Mouse (Mus musculus) MEL (cell line): ENCODE measurements around the gene Pon3. TPM values are rescaled to one million over a fixed set of nuclear protein-coding genes. Genes with fewer than 3 reads are reported as not detected.
A peak's percentile ranks its signal among the peaks of the same experiment; 100 is the strongest.

Experiments
- DNase-seq: peaks from one replicate; pipeline ENCODE4 v3.0.0; 2011; ENCODE audit warnings: low read depth, low spot score
- H3K27ac ChIP-seq: 2 replicates; pipeline ENCODE4 v1.5.1; 2012; ENCODE audit warnings: low read depth, mild to moderate bottlenecking, control low read depth, low read length, moderate library complexity; ENCODE audit not compliant: control insufficient read depth
- H3K27me3 ChIP-seq, 2 experiments: fragments of 150-350 bp in 1 of 2; sonication (generic) in 1 of 2; 2 replicates each; pipeline ENCODE4 v1.6.1; 2012; ENCODE audit warnings: low read length in 2 of 2, mild to moderate bottlenecking in 2 of 2, improper control_type of control experiment in 1 of 2, moderate library complexity in 1 of 2; ENCODE audit not compliant: insufficient read depth in 2 of 2, control insufficient read depth in 1 of 2
- H3K36me3 ChIP-seq, 2 experiments: 2 replicates each; pipeline ENCODE4 v1.6.1; 2012 to 2014; ENCODE audit warnings: low read length in 2 of 2, improper control_type of control experiment in 1 of 2, inconsistent platforms in 1 of 2, mild to moderate bottlenecking in 1 of 2; ENCODE audit not compliant: insufficient read depth in 2 of 2, control insufficient read depth in 1 of 2
- H3K4me1 ChIP-seq, 2 experiments: fragments of 150-350 bp in 1 of 2; sonication (generic) in 1 of 2; 2 replicates each; pipeline ENCODE4 v1.6.1; 2012; ENCODE audit warnings: low read length in 2 of 2, improper control_type of control experiment in 1 of 2, mild to moderate bottlenecking in 1 of 2; ENCODE audit not compliant: insufficient read depth in 2 of 2, control insufficient read depth in 1 of 2
- H3K4me3 ChIP-seq, 2 experiments: fragments of 150-350 bp in 1 of 2; sonication (generic) in 1 of 2; 2 replicates each; pipeline ENCODE4 v1.5.1; 2012; ENCODE audit warnings: low read depth in 2 of 2, low read length in 2 of 2, mild to moderate bottlenecking in 2 of 2, moderate library complexity in 2 of 2, control low read depth in 1 of 2, improper control_type of control experiment in 1 of 2; ENCODE audit not compliant: control insufficient read depth in 1 of 2, insufficient read depth in 1 of 2
- H3K79me2 ChIP-seq: 2 replicates; pipeline ENCODE4 v1.6.1; 2012; ENCODE audit warnings: mild to moderate bottlenecking, low read length, moderate library complexity; ENCODE audit not compliant: control insufficient read depth, poor library complexity, insufficient read depth
- H3K9ac ChIP-seq: 2 replicates; pipeline ENCODE4 v1.6.1; 2012; ENCODE audit warnings: low read depth, mild to moderate bottlenecking, control low read depth, low read length, moderate library complexity; ENCODE audit not compliant: control insufficient read depth, poor library complexity, severe bottlenecking
- H3K9me3 ChIP-seq: fragments of 150-350 bp; sonication (generic); replicated peaks from 2 replicates; pipeline ENCODE4 v1.6.1; 2012; ENCODE audit warnings: mild to moderate bottlenecking, low read length, improper control_type of control experiment, moderate library complexity; ENCODE audit not compliant: insufficient read depth
- BHLHE40 ChIP-seq: IDR thresholded peaks from 2 replicates; pipeline ENCODE4 v1.6.1; 2012; ENCODE audit warnings: low read depth, mild to moderate bottlenecking, inconsistent platforms, low read length, improper control_type of control experiment, borderline replicate concordance
- CHD2 ChIP-seq: IDR thresholded peaks from 2 replicates; pipeline ENCODE4 v1.6.1; 2011; ENCODE audit warnings: low read length, improper control_type of control experiment
- CTCF ChIP-seq, 3 experiments: IDR thresholded peaks in 2 of 3; conservative IDR thresholded peaks in 1 of 3; 2 replicates each; pipeline ENCODE4 v1.5.1; 2011 to 2012; ENCODE audit warnings: low read length in 3 of 3, low read depth in 2 of 3, mild to moderate bottlenecking in 2 of 3, improper control_type of control experiment in 1 of 3, inconsistent platforms in 1 of 3, mixed read lengths in 1 of 3, moderate library complexity in 1 of 3; ENCODE audit not compliant: control insufficient read depth in 1 of 3, insufficient read depth in 1 of 3, poor library complexity in 1 of 3, severe bottlenecking in 1 of 3
- EP300 ChIP-seq, 2 experiments: IDR thresholded peaks; 2 replicates each; pipeline ENCODE4 v1.6.1; 2011; ENCODE audit warnings: improper control_type of control experiment in 2 of 2, low read length in 2 of 2, low read depth in 1 of 2, mild to moderate bottlenecking in 1 of 2
- ETS1 ChIP-seq: IDR thresholded peaks from 2 replicates; pipeline ENCODE4 v1.6.1; 2012; ENCODE audit warnings: low read depth, mild to moderate bottlenecking, inconsistent platforms, low read length, improper control_type of control experiment, moderate library complexity
- GABPA ChIP-seq: IDR thresholded peaks from 2 replicates; pipeline ENCODE4 v1.6.1; 2012; ENCODE audit warnings: low read depth, mild to moderate bottlenecking, inconsistent platforms, low read length, improper control_type of control experiment, moderate library complexity
- GATA1 ChIP-seq: IDR thresholded peaks from 2 replicates; pipeline ENCODE4 v1.6.1; 2011; ENCODE audit warnings: low read depth, low read length, improper control_type of control experiment
- HCFC1 ChIP-seq: IDR thresholded peaks from 2 replicates; pipeline ENCODE4 v1.6.1; 2012; ENCODE audit warnings: low read depth, mild to moderate bottlenecking, inconsistent platforms, low read length, improper control_type of control experiment, moderate library complexity
- KAT2A ChIP-seq: conservative IDR thresholded peaks from 2 replicates; pipeline ENCODE4 v1.6.1; 2012; ENCODE audit warnings: low read depth, low read length, improper control_type of control experiment, inconsistent platforms
- MAFK ChIP-seq: IDR thresholded peaks from 2 replicates; pipeline ENCODE4 v1.6.1; 2011; ENCODE audit warnings: low read depth, mild to moderate bottlenecking, low read length, improper control_type of control experiment, borderline replicate concordance
- MAX ChIP-seq: IDR thresholded peaks from 2 replicates; pipeline ENCODE4 v1.6.1; 2011; ENCODE audit warnings: low read length, improper control_type of control experiment
- MAZ ChIP-seq: IDR thresholded peaks from 2 replicates; pipeline ENCODE4 v1.6.1; 2012; ENCODE audit warnings: low read depth, mild to moderate bottlenecking, inconsistent platforms, low read length, improper control_type of control experiment
- MEF2A ChIP-seq: IDR thresholded peaks from 2 replicates; pipeline ENCODE4 v1.6.1; 2014; ENCODE audit warnings: low read depth, mild to moderate bottlenecking, inconsistent platforms, low read length, improper control_type of control experiment; ENCODE audit not compliant: poor library complexity, insufficient replicate concordance, severe bottlenecking; ENCODE audit errors: extremely low read depth
- MYC ChIP-seq: IDR thresholded peaks from 2 replicates; pipeline ENCODE4 v1.6.1; 2011; ENCODE audit warnings: low read depth, mild to moderate bottlenecking, low read length, improper control_type of control experiment, moderate library complexity
- NELFE ChIP-seq: IDR thresholded peaks from 2 replicates; pipeline ENCODE4 v1.6.1; 2011; ENCODE audit warnings: low read depth, low read length, improper control_type of control experiment
- POLR2A ChIP-seq, 2 experiments: IDR thresholded peaks; 2 replicates each; pipeline ENCODE4 v1.6.1; 2011 to 2012; ENCODE audit warnings: low read length in 2 of 2, mild to moderate bottlenecking in 2 of 2, control low read depth in 1 of 2, improper control_type of control experiment in 1 of 2, low read depth in 1 of 2, moderate library complexity in 1 of 2; ENCODE audit not compliant: control insufficient read depth in 1 of 2, insufficient read depth in 1 of 2, poor library complexity in 1 of 2
- POLR2AphosphoS2 ChIP-seq: IDR thresholded peaks from 2 replicates; pipeline ENCODE4 v1.6.1; 2011; ENCODE audit warnings: low read length, improper control_type of control experiment
- RAD21 ChIP-seq: IDR thresholded peaks from 2 replicates; pipeline ENCODE4 v1.6.1; 2011; ENCODE audit warnings: mild to moderate bottlenecking, low read depth, low read length, improper control_type of control experiment
- TAL1 ChIP-seq: IDR thresholded peaks from 2 replicates; pipeline ENCODE4 v1.6.1; 2012; ENCODE audit warnings: mild to moderate bottlenecking, inconsistent platforms, low read length, moderate library complexity, mixed read lengths
- TCF12 ChIP-seq: IDR thresholded peaks from 2 replicates; pipeline ENCODE4 v1.6.1; 2014; ENCODE audit warnings: low read depth, mild to moderate bottlenecking, inconsistent platforms, low read length, improper control_type of control experiment, moderate library complexity
- UBTF ChIP-seq: IDR thresholded peaks from 2 replicates; pipeline ENCODE4 v1.6.1; 2012; ENCODE audit warnings: low read depth, mild to moderate bottlenecking, inconsistent platforms, low read length, improper control_type of control experiment, moderate library complexity, borderline replicate concordance; ENCODE audit not compliant: insufficient read depth
- USF1 ChIP-seq: IDR thresholded peaks from 2 replicates; pipeline ENCODE4 v1.6.1; 2014; ENCODE audit warnings: low read depth, mild to moderate bottlenecking, inconsistent platforms, low read length, improper control_type of control experiment, moderate library complexity
- USF2 ChIP-seq, 2 experiments: IDR thresholded peaks; 2 replicates each; pipeline ENCODE4 v1.6.1; 2011 to 2012; ENCODE audit warnings: improper control_type of control experiment in 2 of 2, low read length in 2 of 2, borderline replicate concordance in 1 of 2, inconsistent platforms in 1 of 2, low read depth in 1 of 2, mild to moderate bottlenecking in 1 of 2; ENCODE audit not compliant: insufficient read depth in 1 of 2
- ZC3H11A ChIP-seq: IDR thresholded peaks from 2 replicates; pipeline ENCODE4 v1.6.1; 2012; ENCODE audit warnings: low read depth, mild to moderate bottlenecking, inconsistent platforms, low read length, improper control_type of control experiment
- ZKSCAN1 ChIP-seq: IDR thresholded peaks from 2 replicates; pipeline ENCODE4 v1.6.1; 2012; ENCODE audit warnings: low read depth, mild to moderate bottlenecking, inconsistent platforms, low read length, improper control_type of control experiment, moderate library complexity
- ZMIZ1 ChIP-seq: IDR thresholded peaks from 2 replicates; pipeline ENCODE4 v1.6.1; 2012; ENCODE audit warnings: low read depth, mild to moderate bottlenecking, inconsistent platforms, low read length, improper control_type of control experiment, moderate library complexity
- ZNF384 ChIP-seq: IDR thresholded peaks from 2 replicates; pipeline ENCODE4 v1.6.1; 2012; ENCODE audit warnings: low read depth, mild to moderate bottlenecking, inconsistent platforms, low read length, improper control_type of control experiment
- polyA plus RNA-seq, 2 experiments: library from polyadenylated mRNA; stranded (reverse) in 1 of 2; unstranded in 1 of 2; fragments of >175 nt in 1 of 2; fragments of >200 nt in 1 of 2; gene quantifications; 2 replicates each; pipeline versions ENCODE4 v1.2.1 to v1.2.4; 2012; ENCODE audit warnings: low replicate concordance in 2 of 2, low read depth in 1 of 2; ENCODE audit not compliant: insufficient read length in 2 of 2, insufficient read depth in 1 of 2, missing spikeins in 1 of 2
- total RNA-seq: library from RNA; depleted of rRNA; stranded (reverse); fragments of 300-350 nt; gene quantifications from 2 replicates; pipeline ENCODE4 v1.2.3, GENCODE M21; 2012

The Pon3 gene
- total and polyA plus RNA-seq, 3 experiments, result 2.9 to 5.9 TPM; not detected in 1

DNA sequence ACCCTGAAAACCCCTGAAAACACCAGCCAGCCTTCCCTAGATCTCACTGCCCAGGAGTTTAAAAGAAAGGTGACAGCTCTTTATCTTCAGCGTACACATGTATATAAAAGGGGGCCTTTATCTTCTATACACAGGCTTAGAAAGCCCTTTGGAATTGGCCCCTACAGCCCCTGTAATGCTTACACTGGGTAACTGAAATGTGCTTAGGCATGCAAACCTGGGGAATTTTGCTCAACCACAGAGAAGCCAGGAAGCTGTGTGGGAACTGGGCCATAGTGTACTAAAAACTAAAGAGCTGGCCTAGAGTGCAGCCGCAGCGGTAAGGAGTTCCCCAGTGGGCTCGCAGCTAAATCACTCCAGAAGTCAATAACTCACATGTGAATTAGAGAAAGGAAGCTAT, 35.4 kb upstream of the Pon3 start (continued):
- peak; percentile 56; the same call in 1 of the 2 replicates for TF ChIP-seq BHLHE40
- TF ChIP-seq GATA1, result peak; percentile 90
- no peak for TF ChIP-seq USF2 (IDR thresholded peaks at IDR 0.05; ENCODE audit: borderline replicate concordance in 1 of 2, insufficient read depth in 1 of 2, low read depth in 1 of 2, low read length in 2 of 2)

GRCm38 (mm10) chr6:5287919-5288318, 31.8 kb upstream of the Pon3 start:
- peak; percentile 39 for DNase-seq
- H3K27ac ChIP-seq, result peak overlapping the region; percentile 80
- H3K9ac ChIP-seq, result no peak overlapping the region
- peaks cover 40 to 57% of the 10 kb centered on the region in 2 experiments for H3K4me1 ChIP-seq
- peaks cover 19 to 53% of the 10 kb centered on the region in 2 experiments for H3K36me3 ChIP-seq
- TF ChIP-seq GATA1 (peak; percentile 53), ETS1 (peak; percentile 57), MAFK (0 out of 2 replicates have a peak, but pooled peaks have one; percentile 8), HCFC1 (no peak), TCF12 (peak; percentile 73), EP300 (IDR thresholded peaks at IDR 0.05; ENCODE audit: low read depth in 1 of 2, low read length in 2 of 2) (peak; percentile 41 to 77; a peak in 2 of 4 replicates), POLR2AphosphoS2 (no peak), TAL1 (peak; percentile 20; the same call in 1 of the 2 replicates)
- H3K4me3 ChIP-seq, result no peak overlapping the region; a peak in 1 of 4 replicates
- no peaks in the 10 kb centered on the region for H3K27me3 ChIP-seq
- peaks cover 2% of the 10 kb centered on the region; the same call in 1 of the 2 replicates for H3K79me2 ChIP-seq
- H3K9me3 ChIP-seq, result no peaks in the 10 kb centered on the region

DNA sequence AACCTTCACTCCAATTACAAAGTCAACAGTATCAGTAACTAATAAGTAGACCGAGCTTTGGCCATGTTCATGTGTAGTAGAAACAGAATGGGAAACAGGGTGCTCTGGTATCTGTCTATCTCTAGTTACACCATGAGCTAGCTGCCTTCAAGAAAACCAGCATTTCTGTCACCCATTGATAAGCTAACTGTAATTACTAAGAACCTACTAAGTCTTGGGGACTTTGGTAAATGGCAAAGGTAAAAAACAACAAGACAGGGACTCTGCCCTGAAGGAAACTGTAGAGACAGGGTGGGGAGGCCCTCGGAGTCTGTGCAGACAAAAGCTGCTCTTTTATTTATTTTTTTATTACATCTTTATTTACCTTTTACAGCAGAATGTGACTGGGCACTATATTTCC, 31.3 kb upstream of the Pon3 start:
- peak; percentile 80 for DNase-seq
- peaks cover 36 to 54% of the 10 kb centered on the region in 2 experiments for H3K4me1 ChIP-seq
- H3K9ac ChIP-seq, result peak overlapping the region; percentile 17; the same call in 1 of the 2 replicates
- no peaks in the 10 kb centered on the region for H3K9me3 ChIP-seq
- peaks cover 19 to 51% of the 10 kb centered on the region in 2 experiments for H3K36me3 ChIP-seq
- H3K27me3 ChIP-seq, result no peaks in the 10 kb centered on the region
- H3K4me3 ChIP-seq, result no peak overlapping the region; a peak in 1 of 4 replicates
- H3K27ac ChIP-seq, result peak overlapping the region; percentile 80
- no peaks in the 10 kb centered on the region for H3K79me2 ChIP-seq
- TF ChIP-seq KAT2A (no peak), MAZ (no peak), ETS1 (peak; percentile 77), USF1 (no peak), TAL1 (peak; percentile 84), MAX (peak; percentile 28; the same call in 1 of the 2 replicates), TCF12 (peak; percentile 86), RAD21 (no peak), ZKSCAN1 (no peak), GABPA (no peak), UBTF (no peak), MYC (0 out of 2 replicates have a peak, but pooled peaks have one; percentile 31), HCFC1 (0 out of 2 replicates have a peak, but pooled peaks have one; percentile 26), USF2 (IDR thresholded peaks at IDR 0.05; ENCODE audit: borderline replicate concordance in 1 of 2, insufficient read depth in 1 of 2, low read depth in 1 of 2, low read length in 2 of 2) (no peak), POLR2A (IDR thresholded peaks at IDR 0.05; ENCODE audit: control insufficient read depth in 1 of 2, insufficient read depth in 1 of 2, low read depth in 1 of 2, low read length in 2 of 2, poor library complexity in 1 of 2) (no peak), ZNF384 (no peak), ZMIZ1 (no peak), NELFE (no peak), GATA1 (peak; percentile 89), CHD2 (no peak), MEF2A (no peak), CTCF (IDR thresholded peaks at IDR 0.05 in 2 of 3, conservative IDR thresholded peaks at IDR 0.05 in 1 of 3; ENCODE audit: control insufficient read depth in 1 of 3, insufficient read depth in 1 of 3, low read depth in 2 of 3, low read length in 3 of 3, poor library complexity in 1 of 3, severe bottlenecking in 1 of 3) (no peak), BHLHE40 (no peak), ZC3H11A (no peak), MAFK (no peak)
